Mouse (Mus musculus) cerebellum, adult 9-11 months (tissue): ENCODE measurements at regions not wholly inside any gene's neighbourhood (a gene's known extent, or its start where the extent isn't known, plus 50 kb on each side); places are given as distances from the start of the nearest gene placed in this dataset.

Experiments used
- DNase-seq: peaks from one replicate; pipeline ENCODE4 v3.0.0; 2022

- DNase-seq, result no peak
Observed at GRCm38 (mm10) chr17:76205082-76205481, 653.3 kb upstream of the Fam98a start.

GRCm38 (mm10) chr17:76184813-76185212, 633.1 kb upstream of the Fam98a start:
- DNase-seq, result no peak

DNA sequence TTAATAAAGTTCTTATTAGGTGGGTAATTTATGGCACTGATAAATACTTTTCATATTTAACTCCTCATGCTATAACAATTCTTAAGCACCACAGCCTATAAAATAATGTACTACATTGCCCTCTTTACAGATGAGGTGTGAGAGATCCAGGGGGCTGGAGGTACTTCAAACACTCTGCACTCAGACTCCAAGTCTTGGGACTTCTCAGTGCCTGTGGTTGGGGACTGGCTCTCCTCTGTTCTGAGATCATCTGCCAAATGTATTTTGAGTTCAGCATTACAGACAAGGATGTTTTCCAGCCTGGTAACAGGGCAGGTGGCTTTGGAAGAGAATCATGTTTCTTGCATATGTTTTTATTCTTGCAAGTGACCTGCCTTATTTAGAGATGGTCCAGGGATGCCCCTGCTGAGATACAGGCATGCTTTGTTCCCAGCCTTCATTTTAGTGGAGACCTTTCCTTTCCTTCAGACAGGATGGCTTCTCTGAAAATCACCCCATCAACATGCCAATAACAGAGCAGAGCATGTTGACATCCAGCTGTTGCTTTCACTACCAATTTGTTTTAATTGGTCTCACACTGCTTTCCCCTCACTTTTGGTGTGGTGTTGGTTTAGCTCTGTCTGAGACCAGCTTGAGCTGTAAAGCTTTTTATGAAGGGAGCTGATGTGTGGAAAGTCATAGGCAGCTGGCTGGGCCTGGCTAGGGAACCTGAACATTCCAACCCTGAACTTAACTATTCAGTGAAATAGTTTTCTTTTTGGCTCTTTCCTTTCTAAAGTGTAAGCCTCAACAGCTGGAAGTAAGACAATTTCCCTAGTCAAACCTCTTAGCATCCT, 585.1 kb upstream of the Fam98a start:
- no peak for DNase-seq

DNA sequence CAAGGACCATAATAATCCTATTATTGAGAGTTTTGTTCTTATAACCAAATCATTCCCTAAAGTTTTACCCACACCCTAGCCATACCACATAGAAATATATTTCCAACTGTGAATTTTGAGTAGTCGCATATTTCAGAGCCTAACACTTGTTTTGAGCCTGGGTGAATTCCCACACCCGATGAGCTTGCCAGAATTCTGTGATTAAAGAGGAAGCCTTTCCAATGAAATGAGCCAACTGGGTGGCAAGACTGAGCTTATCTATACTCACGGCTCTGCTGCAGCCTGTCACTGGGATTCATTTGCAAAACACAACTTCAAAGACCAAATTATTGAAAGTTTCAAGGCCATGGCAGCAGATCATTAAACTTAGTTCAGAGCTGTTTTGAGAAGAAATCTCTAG, 582.3 kb upstream of the Fam98a start:
- DNase-seq, result no peak

DNA sequence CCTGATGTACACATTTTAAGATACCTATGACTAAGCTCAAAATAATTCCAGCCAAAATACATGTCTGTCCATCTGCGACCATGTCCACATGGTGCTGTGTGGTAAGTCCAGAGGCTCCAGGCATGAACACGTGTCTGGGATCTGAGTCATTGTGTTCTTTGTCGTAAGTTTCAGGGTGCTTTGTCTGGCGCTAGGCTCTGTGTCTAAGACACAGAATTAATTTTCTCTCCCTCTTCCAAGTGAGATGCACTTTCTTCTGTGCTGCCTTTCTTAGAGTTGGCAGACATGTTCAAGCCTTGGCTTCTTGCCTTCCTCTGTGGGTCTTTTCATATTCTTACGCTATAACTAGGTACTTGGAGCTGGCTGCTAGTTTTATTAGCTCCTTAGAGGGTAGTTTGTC, 573.5 kb upstream of the Fam98a start:
- DNase-seq, result no peak

GRCm38 (mm10) chr17:76111315-76112195, 559.8 kb upstream of the Fam98a start:
- DNase-seq, result no peak

- DNase-seq, result no peak
Observed at GRCm38 (mm10) chr17:76110856-76111255, 559.1 kb upstream of the Fam98a start.

GRCm38 (mm10) chr17:76083536-76083935, 531.8 kb upstream of the Fam98a start:
- no peak for DNase-seq

- no peak for DNase-seq
Observed at GRCm38 (mm10) chr17:76081780-76082179, 530.0 kb upstream of the Fam98a start.

DNA sequence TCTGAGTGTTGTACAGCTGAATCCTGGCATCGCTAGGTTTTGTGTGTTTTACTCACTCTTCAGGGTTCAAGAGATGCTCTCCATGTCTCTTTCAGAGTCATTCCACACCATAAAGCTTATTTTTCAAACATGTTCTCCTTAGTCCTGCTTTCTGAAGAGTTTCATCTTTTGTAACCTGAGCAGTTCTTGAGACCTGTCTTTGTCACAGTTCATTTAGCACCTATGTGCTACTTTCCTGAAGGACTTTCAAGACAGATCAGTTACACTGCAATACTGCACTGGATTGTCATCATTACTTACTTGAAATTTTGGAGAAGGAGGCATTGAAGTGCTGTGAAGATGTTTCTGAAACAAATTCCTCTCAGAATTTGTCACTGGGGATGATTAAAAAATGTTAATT, 494.7 kb upstream of the Fam98a start:
- no peak for DNase-seq

DNA sequence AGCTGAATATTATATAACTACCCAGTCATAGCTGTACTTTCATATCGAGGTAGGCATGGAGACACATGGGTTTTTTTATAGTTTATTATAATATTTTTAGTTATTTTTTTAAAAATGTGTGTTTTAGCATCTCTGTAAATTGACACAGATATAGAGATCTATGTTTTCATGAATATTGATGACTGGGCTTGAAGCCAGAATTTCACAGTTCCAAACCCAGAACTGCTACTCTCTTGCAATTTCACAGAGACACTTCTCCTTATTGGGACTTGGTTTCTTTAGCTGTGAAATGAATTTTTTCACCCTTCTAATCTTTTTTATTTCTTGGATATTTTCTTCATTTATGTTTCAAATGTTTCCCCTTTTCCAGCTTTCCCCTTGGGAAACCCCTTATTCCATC, 481.0 kb upstream of the Fam98a start:
- no peak for DNase-seq

DNA sequence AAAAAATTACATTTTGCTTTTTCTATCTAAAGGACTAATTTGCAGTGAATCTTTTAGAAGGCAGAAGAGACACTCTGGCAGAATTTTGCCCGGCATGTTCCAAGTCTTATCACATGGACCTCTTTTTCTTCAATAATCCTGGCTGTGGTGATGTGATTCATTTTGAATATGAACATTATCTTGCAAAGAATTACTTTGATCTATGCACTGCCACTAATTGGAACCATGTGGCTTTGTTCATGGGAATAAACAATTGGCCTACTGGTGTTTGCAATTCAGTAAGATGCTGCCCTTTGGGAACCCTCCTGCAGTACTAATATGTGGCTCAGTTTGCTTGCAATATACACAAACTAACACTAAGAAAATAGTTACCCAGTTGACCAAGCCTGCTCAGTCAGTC, 456.3 kb upstream of the Fam98a start:
- no peak for DNase-seq

GRCm38 (mm10) chr17:76002836-76003235, 451.1 kb upstream of the Fam98a start:
- no peak for DNase-seq

- no peak for DNase-seq
Observed at GRCm38 (mm10) chr17:75961371-75961770, 409.6 kb upstream of the Fam98a start.

DNA sequence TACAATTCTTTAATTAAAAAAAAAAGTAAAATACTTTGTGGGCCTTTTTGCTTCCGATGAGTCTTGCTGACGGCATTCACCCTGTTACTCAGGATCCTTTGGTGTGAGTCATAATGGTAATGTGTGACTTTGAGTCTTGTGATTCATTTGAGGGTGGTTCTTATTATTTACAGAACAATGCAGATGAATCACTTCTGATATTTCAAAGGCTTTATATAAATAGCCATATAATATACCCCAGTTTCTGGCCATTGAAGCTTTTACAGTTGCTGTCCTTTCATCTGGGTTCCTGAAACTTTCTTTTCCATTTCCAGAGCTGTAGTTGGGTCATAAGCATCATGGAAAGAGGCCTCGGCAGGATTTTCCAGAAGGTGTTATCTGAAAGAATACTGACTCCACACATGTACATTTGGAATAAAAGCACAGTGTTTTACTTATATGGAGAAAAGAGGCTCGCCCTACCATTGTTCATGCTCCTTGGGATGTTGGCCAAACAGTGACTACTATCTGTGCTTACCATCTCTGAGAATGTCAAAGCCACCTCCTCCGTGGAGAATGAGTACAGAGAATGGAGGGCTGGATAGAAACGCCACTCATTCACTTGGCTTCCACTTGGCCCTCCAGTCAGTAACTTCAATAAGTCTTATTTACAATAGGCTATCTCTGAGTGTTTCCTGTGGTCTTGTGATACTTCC, 385.1 kb upstream of the Fam98a start:
- no peak for DNase-seq

DNA sequence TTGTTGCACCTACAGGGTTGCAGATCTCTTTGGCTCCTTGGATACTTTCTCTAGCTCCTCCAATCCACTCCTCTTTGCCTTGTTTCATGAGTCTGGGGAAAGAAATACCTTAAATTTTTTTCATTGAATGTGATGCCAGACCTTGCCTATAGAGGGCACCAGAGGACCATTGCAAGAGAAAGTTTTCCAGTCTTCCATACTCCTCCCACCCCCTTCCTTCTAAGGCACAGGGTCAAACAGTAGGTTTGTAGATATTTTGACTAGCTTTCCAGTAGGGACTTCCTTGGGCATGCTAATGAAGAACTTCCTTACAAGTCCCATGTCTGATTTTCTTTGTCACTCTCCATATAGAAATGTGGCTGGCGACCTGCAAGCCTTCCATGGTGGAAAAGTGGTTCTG, 379.3 kb upstream of the Fam98a start:
- no peak for DNase-seq

DNA sequence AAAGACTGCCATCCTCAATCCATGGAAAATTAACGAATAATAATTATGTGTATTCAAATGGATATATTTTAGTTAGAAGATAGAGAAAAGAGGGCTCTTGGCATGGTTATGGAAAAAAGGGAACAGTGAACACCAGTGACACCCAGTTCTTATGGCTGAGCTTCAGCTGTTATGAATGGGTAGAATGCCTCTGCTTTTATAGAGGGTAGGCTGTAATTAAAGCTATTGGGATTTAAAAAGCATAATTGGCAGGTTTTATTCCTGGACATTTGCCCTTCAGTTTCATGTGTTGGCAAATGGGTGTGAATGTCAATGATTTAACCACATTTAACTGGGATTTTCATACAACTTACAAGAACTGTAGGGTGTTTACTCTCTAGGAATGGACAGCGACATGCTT, 368.5 kb upstream of the Fam98a start:
- no peak for DNase-seq

DNA sequence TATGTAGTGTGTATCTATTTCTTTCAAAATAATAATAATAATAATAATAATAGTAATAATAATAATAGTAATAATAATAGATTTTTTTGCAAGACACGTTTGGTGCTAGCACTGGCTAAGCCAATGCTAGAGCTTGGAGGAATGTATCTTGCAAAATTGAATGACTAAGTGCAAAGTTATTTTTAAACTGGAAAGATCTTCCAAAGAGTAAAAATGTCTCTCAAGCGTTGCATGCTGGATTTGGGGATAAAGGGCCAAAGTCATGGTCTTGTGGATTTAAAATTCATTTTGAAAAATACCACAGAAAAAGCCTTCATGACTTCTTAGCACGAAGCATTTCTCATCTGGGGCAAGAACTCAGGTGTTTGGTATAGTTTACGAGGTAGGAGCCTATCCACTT, 365.3 kb upstream of the Fam98a start:
- DNase-seq, result no peak

DNA sequence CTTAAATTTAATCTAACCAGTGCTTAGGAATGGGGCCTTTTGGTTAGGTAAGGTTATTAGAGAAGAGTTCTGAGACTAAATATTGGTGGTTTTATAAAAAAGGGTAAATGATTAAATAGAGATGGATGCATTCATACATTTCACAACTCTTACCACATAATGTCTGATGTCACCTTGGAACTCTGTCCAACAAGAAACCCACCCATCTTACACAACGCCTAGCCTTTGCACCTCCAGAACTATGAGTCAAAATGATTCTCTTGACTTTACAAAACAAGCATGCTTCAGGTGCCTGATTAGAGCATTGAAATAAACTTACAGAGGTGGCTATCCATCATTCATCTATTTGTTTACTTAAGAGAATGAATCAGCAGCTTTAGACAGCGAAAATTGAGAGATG, 364.8 kb upstream of the Fam98a start:
- no peak for DNase-seq

GRCm38 (mm10) chr17:75915256-75915655, 363.5 kb upstream of the Fam98a start:
- no peak for DNase-seq

- no peak for DNase-seq
Observed at GRCm38 (mm10) chr17:75907085-75907484, 355.3 kb upstream of the Fam98a start.

- DNase-seq, result no peak
Observed at GRCm38 (mm10) chr17:75906643-75907042, 354.9 kb upstream of the Fam98a start.

- DNase-seq, result no peak
Observed at GRCm38 (mm10) chr17:75895436-75895835, 343.7 kb upstream of the Fam98a start.

DNA sequence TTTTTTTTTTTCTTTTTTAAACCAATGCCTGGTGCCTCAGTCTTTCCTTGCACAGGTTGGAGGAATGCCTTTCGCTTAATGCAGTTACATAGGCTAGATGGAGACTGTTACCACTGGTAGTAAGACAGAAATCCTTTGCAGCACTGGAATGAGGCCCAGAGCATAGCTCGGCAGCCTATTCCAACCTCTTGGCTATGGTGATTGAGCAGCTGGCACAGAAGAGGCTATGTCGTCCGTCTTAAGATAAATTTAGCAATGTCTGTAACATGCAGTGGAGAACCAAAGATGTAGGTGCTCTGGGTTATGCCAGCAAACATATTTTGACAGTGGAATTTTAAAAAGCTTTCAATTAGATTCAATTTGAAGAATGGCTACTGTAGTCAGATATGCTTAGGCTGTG, 343.2 kb upstream of the Fam98a start:
- no peak for DNase-seq
